Mouse (Mus musculus): ENCODE data around the gene Srl. TPM values are rescaled to one million over a fixed set of nuclear protein-coding genes. Genes with fewer than 3 reads are reported as not detected.

Gene Srl
- total and polyA plus RNA-seq, 3 experiments = 14.6 to 15.3 TPM; not detected in 1

DNA sequence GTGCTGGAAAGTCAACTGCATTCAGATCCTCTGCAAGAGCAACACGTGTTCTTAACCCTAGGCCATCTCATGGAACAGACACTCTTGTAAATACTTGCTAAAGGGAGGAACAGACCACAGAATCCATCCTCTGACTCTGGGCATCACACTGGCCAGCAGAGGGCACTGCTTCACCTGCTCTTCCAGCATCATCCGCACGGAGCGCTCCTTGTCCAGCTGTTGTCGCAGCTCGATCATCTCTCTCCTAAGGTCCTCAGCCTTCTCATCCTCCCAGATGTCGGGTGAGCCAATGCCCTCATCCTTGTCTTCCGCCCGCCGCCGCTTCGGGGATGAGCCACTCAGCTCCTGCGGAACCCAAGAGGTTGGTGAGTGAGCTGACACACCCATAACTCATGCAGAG is 9.4 kb upstream of the Srl start:
- DNase-seq (ENCODE audit: low read depth, low spot score) = peak; percentile 47
- Histone ChIP-seq H3K9ac (ENCODE audit: control insufficient read depth, low read depth, low read length, poor library complexity, severe bottlenecking) (no peak overlapping the region), H3K36me3 (ENCODE audit: control insufficient read depth in 1 of 2, insufficient read depth in 2 of 2, low read length in 2 of 2) (peaks cover 6 to 30% of the 10 kb centered on the region in 2 experiments; a peak in 3 of 4 replicates), H3K27ac (ENCODE audit: control insufficient read depth, low read depth, low read length) (no peak overlapping the region), H3K79me2 (ENCODE audit: control insufficient read depth, insufficient read depth, low read length, poor library complexity) (peaks cover 25% of the 10 kb centered on the region), H3K9me3 (replicated peaks; ENCODE audit: insufficient read depth, low read length) (no peaks in the 10 kb centered on the region), H3K4me3 (ENCODE audit: control insufficient read depth in 1 of 2, insufficient read depth in 1 of 2, low read depth in 2 of 2, low read length in 2 of 2) (no peak overlapping the region), H3K4me1 (ENCODE audit: control insufficient read depth in 1 of 2, insufficient read depth in 2 of 2, low read length in 2 of 2) (peaks cover 6 to 26% of the 10 kb centered on the region in 2 experiments), H3K27me3 (ENCODE audit: control insufficient read depth in 1 of 2, insufficient read depth in 2 of 2, low read length in 2 of 2) (no peaks in the 10 kb centered on the region)
- no peak for TF ChIP-seq RCOR1 (IDR thresholded peaks at IDR 0.05; ENCODE audit: low read depth, low read length)
- peak; percentile 65 to 90 (median 82) for TF ChIP-seq CTCF (IDR thresholded peaks at IDR 0.05 in 2 of 3, conservative IDR thresholded peaks at IDR 0.05 in 1 of 3; ENCODE audit: control insufficient read depth in 1 of 3, insufficient read depth in 1 of 3, low read depth in 2 of 3, low read length in 3 of 3, poor library complexity in 1 of 3, severe bottlenecking in 1 of 3)
- TF ChIP-seq GATA1 (IDR thresholded peaks at IDR 0.05; ENCODE audit: low read depth, low read length) = no peak
- TF ChIP-seq MXI1 (IDR thresholded peaks at IDR 0.05; ENCODE audit: low read depth, low read length) = no peak
- TF ChIP-seq GABPA (IDR thresholded peaks at IDR 0.05; ENCODE audit: low read depth, low read length) = no peak
- peak; percentile 20 for TF ChIP-seq RAD21 (IDR thresholded peaks at IDR 0.05; ENCODE audit: low read depth, low read length)
- TF ChIP-seq TAL1 (IDR thresholded peaks at IDR 0.05; ENCODE audit: low read length) = no peak
- TF ChIP-seq EP300 (IDR thresholded peaks at IDR 0.05; ENCODE audit: low read depth in 1 of 2, low read length in 2 of 2) = no peak
- no peak for TF ChIP-seq TCF12 (IDR thresholded peaks at IDR 0.05; ENCODE audit: low read depth, low read length)
- TF ChIP-seq BHLHE40 (IDR thresholded peaks at IDR 0.05; ENCODE audit: borderline replicate concordance, low read depth, low read length) = no peak
- TF ChIP-seq SIN3A (IDR thresholded peaks at IDR 0.05; ENCODE audit: low read length) = no peak
- TF ChIP-seq JUND (IDR thresholded peaks at IDR 0.05; ENCODE audit: low read depth, low read length) = no peak
- no peak for TF ChIP-seq MYC (IDR thresholded peaks at IDR 0.05; ENCODE audit: low read depth, low read length)
- peak; percentile 46 for TF ChIP-seq SMC3 (IDR thresholded peaks at IDR 0.05; ENCODE audit: low read depth, low read length)
- TF ChIP-seq ZKSCAN1 (IDR thresholded peaks at IDR 0.05; ENCODE audit: low read depth, low read length) = no peak
- no peak for TF ChIP-seq ZMIZ1 (IDR thresholded peaks at IDR 0.05; ENCODE audit: low read depth, low read length)
- no peak for TF ChIP-seq UBTF (IDR thresholded peaks at IDR 0.05; ENCODE audit: borderline replicate concordance, insufficient read depth, low read depth, low read length)

DNA sequence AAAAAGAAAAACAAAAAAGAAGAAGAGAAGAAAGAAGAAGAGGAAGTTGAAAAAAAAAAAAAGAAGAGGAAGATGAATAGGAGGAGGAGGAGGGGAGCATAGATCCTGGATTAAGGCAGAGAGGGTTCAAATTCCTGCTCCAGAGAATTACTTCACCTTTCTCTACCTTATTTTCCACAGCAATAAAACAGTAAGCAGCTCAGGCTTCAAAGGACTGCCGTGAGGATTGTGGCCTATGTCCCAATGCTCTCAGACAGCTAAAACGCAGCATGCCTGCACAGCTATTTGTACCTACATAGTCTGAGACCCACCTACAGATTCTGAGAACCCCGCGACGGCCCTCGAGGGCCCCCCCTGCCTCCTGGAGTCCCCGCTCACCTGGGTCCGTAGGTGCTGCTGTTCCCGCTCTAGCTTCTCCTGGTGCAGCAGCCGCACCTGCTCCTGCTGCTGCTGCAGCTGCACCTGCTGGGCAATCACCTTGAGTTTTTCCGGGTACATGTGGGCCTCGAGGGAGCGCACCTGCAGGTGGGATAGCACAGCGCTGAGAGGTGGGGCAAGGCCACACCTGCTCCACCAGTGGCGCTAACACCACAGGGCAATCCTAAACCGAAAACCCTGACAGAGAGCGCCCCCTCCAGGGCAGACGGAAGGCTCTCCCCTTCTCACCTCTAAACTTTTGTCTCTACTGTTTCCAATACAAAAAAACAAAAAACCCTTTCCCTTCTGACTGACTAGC is 7.5 kb upstream of the Srl start:
- TF ChIP-seq RAD21 (IDR thresholded peaks at IDR 0.05; ENCODE audit: low read depth, low read length) (peak; percentile 13; the same call in 1 of the 2 replicates), ZNF384 (IDR thresholded peaks at IDR 0.05; ENCODE audit: low read depth, low read length) (peak; percentile 89), POLR2A (IDR thresholded peaks at IDR 0.05; ENCODE audit: control insufficient read depth in 1 of 2, insufficient read depth in 1 of 2, low read depth in 1 of 2, low read length in 2 of 2, poor library complexity in 1 of 2) (no peak), ZC3H11A (IDR thresholded peaks at IDR 0.05; ENCODE audit: low read depth, low read length) (no peak), JUND (IDR thresholded peaks at IDR 0.05; ENCODE audit: low read depth, low read length) (no peak), MEF2A (IDR thresholded peaks at IDR 0.05; ENCODE audit: extremely low read depth, insufficient replicate concordance, low read depth, low read length, poor library complexity, severe bottlenecking) (no peak), TAL1 (IDR thresholded peaks at IDR 0.05; ENCODE audit: low read length) (no peak), TCF12 (IDR thresholded peaks at IDR 0.05; ENCODE audit: low read depth, low read length) (no peak), MAX (IDR thresholded peaks at IDR 0.05; ENCODE audit: low read length) (no peak), CHD2 (IDR thresholded peaks at IDR 0.05; ENCODE audit: low read length) (no peak), USF1 (IDR thresholded peaks at IDR 0.05; ENCODE audit: low read depth, low read length) (no peak), EP300 (IDR thresholded peaks at IDR 0.05; ENCODE audit: low read depth in 1 of 2, low read length in 2 of 2) (no peak), CTCF (IDR thresholded peaks at IDR 0.05 in 2 of 3, conservative IDR thresholded peaks at IDR 0.05 in 1 of 3; ENCODE audit: control insufficient read depth in 1 of 3, insufficient read depth in 1 of 3, low read depth in 2 of 3, low read length in 3 of 3, poor library complexity in 1 of 3, severe bottlenecking in 1 of 3) (peak; percentile 38 to 59 (median 44); a peak in 5 of 6 replicates), ZMIZ1 (IDR thresholded peaks at IDR 0.05; ENCODE audit: low read depth, low read length) (no peak), MYC (IDR thresholded peaks at IDR 0.05; ENCODE audit: low read depth, low read length) (no peak), ZKSCAN1 (IDR thresholded peaks at IDR 0.05; ENCODE audit: low read depth, low read length) (no peak)
- H3K4me1 ChIP-seq (ENCODE audit: control insufficient read depth in 1 of 2, insufficient read depth in 2 of 2, low read length in 2 of 2) = peaks cover 4 to 15% of the 10 kb centered on the region in 2 experiments
- no peaks in the 10 kb centered on the region for H3K9me3 ChIP-seq (replicated peaks; ENCODE audit: insufficient read depth, low read length)
- H3K79me2 ChIP-seq (ENCODE audit: control insufficient read depth, insufficient read depth, low read length, poor library complexity) = peaks cover 11% of the 10 kb centered on the region
- no peak overlapping the region for H3K4me3 ChIP-seq (ENCODE audit: control insufficient read depth in 1 of 2, insufficient read depth in 1 of 2, low read depth in 2 of 2, low read length in 2 of 2)
- H3K9ac ChIP-seq (ENCODE audit: control insufficient read depth, low read depth, low read length, poor library complexity, severe bottlenecking) = no peak overlapping the region
- DNase-seq (ENCODE audit: low read depth, low spot score) = no peak
- H3K36me3 ChIP-seq (ENCODE audit: control insufficient read depth in 1 of 2, insufficient read depth in 2 of 2, low read length in 2 of 2) = peaks cover 6 to 15% of the 10 kb centered on the region in 2 experiments; a peak in 3 of 4 replicates
- H3K27ac ChIP-seq (ENCODE audit: control insufficient read depth, low read depth, low read length) = no peak overlapping the region
- H3K27me3 ChIP-seq (ENCODE audit: control insufficient read depth in 1 of 2, insufficient read depth in 2 of 2, low read length in 2 of 2) = no peaks in the 10 kb centered on the region

Data from MEL (cell line).